ENCODE assay signal across 9 mouse cellular contexts in the genomic region with DNA sequence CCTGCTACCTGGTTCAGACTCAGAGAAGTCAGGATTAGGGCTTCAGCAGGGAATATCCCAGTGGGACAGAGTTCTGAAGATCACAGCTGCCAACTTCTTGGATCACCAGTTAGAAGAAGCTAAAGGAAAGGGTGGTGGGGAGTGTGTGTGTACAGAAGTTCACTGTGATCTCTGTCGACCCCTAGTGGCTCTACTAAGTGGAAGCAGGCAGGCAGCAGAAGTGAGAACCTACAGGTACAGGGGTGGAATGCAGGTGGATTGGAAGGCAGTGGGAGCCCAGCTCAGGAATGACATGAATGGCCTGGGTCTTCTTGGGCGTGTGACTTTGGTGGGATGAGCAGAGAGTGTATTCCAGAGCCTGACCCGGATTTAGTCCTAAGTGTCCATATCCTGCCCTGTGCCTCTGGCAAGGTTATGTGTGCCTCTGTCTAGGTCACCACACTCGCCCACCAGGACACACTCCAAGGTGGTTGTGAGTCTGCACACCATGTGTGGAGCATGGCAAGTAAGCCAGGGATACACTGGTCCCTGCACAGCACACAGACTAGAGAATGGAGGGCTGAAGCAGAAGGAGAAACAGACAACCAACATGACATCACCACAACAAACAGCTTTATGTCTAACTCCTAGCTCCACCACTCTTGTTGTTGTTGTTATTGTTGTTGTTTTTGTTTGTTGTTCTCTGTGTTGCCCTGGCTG. TPM values are rescaled to one million over a fixed set of nuclear protein-coding genes. Genes with fewer than 3 reads are reported as not detected.
A peak's percentile ranks its signal among the peaks of the same experiment; 100 is the strongest.
DNase-seq lines count a peak whose midpoint lies in the region; ATAC-seq and TF ChIP-seq lines count a peak whose summit lies in the region.
"Had no signal": no experiment of that assay in that cellular context is flagged by ENCODE, and none has a peak within 500 bp of the region (broad histone marks: within the 10 kb centered on the region; RNA-seq: fewer than 3 reads in every experiment).

No protein-coding gene starts in this region.

- no peak for TF ChIP-seq EP300 in liver, embryonic 14.5 days (IDR thresholded peaks at IDR 0.05; ENCODE audit: low read depth)

- no peak overlapping the region for H3K9ac ChIP-seq in hindbrain, embryonic 14.5 days
- H3K9ac ChIP-seq in liver, embryonic 14.5 days (replicated peaks) = no peak overlapping the region
- H3K9ac ChIP-seq: limb, embryonic 12.5 days had no signal

- no peak overlapping the region for H3K4me2 ChIP-seq in hindbrain, embryonic 14.5 days (replicated peaks)
- H3K4me2 ChIP-seq in liver, embryonic 14.5 days (ENCODE audit: low read depth) = no peak overlapping the region
- H3K4me2 ChIP-seq: limb, embryonic 12.5 days had no signal

- no peak for ATAC-seq in hindbrain, embryonic 14.5 days (ENCODE audit: low FRiP score)
- ATAC-seq in liver, embryonic 14.5 days (ENCODE audit: insufficient read depth) = no peak

- H3K27me3 ChIP-seq in testis, adult 2 months (ENCODE audit: control insufficient read depth, insufficient read depth, low read length) = no peaks in the 10 kb centered on the region
- no peaks in the 10 kb centered on the region for H3K27me3 ChIP-seq in hindbrain, embryonic 14.5 days (ENCODE audit: control insufficient read depth, insufficient read depth, low read length)
- H3K27me3 ChIP-seq in liver, embryonic 14.5 days (ENCODE audit: control insufficient read depth, insufficient read depth, low read length) = no peaks in the 10 kb centered on the region
- H3K27me3 ChIP-seq: limb, embryonic 12.5 days had no signal

- H3K4me3 ChIP-seq in testis, adult 2 months (ENCODE audit: control insufficient read depth, low read depth, low read length) = no peak overlapping the region
- H3K4me3 ChIP-seq in hindbrain, embryonic 14.5 days (replicated peaks; ENCODE audit: low read length) = no peak overlapping the region
- H3K4me3 ChIP-seq in liver, embryonic 14.5 days (ENCODE audit: insufficient read depth in 1 of 2, low read depth in 2 of 2, low read length in 2 of 2) = no peak overlapping the region
- H3K4me3 ChIP-seq: limb, embryonic 12.5 days had no signal

- peak; percentile 51; the same call in 1 of the 2 replicates for TF ChIP-seq CTCF in testis, adult 2 months (IDR thresholded peaks at IDR 0.05; ENCODE audit: control insufficient read depth, insufficient read depth, insufficient replicate concordance, low read depth, low read length)
- peak; percentile 81 for TF ChIP-seq CTCF in liver, embryonic 14.5 days (IDR thresholded peaks at IDR 0.05; ENCODE audit: low read depth)

- TF ChIP-seq POLR2A in testis, adult 2 months (IDR thresholded peaks at IDR 0.05; ENCODE audit: control insufficient read depth, low read depth, low read length) = no peak

- DNase-seq in cerebellum, adult 8-10 months = peak; percentile 15
- DNase-seq in cerebellum, adult 11 months = no peak
- DNase-seq in testis, postnatal 14 days (ENCODE audit: low spot score) = no peak
- peak; percentile 74 for DNase-seq in hindbrain, embryonic 14.5 days (ENCODE audit: low spot score)
- no peak for DNase-seq in liver, embryonic 14.5 days (ENCODE audit: low read depth in 3 of 3, low spot score in 3 of 3)
- DNase-seq in retina, postnatal 7 days (ENCODE audit: low read depth, low spot score) = peak; percentile 30
- no peak for DNase-seq in gastrocnemius, adult 18-20 months (ENCODE audit: low spot score)

- no peaks in the 10 kb centered on the region for H3K9me3 ChIP-seq in hindbrain, embryonic 14.5 days (ENCODE audit: control insufficient read depth, low read length)
- no peaks in the 10 kb centered on the region for H3K9me3 ChIP-seq in liver, embryonic 14.5 days (ENCODE audit: control insufficient read depth, low read length)
- H3K9me3 ChIP-seq: limb, embryonic 12.5 days had no signal

- peaks cover 5% of the 10 kb centered on the region for H3K4me1 ChIP-seq in testis, adult 2 months (ENCODE audit: control insufficient read depth, insufficient read depth, low read length)
- H3K4me1 ChIP-seq in hindbrain, embryonic 14.5 days (replicated peaks; ENCODE audit: control insufficient read depth, insufficient read depth, low read length) = no peaks in the 10 kb centered on the region
- peaks cover 0 to 2% of the 10 kb centered on the region in 2 experiments; a peak in 2 of 4 replicates for H3K4me1 ChIP-seq in liver, embryonic 14.5 days (replicated peaks; ENCODE audit: control insufficient read depth in 2 of 2, insufficient read depth in 2 of 2, low read length in 1 of 2)

- H3K27ac ChIP-seq in testis, adult 2 months (ENCODE audit: control insufficient read depth, insufficient read depth, low read depth, low read length) = peak overlapping the region; percentile 90
- no peak overlapping the region for H3K27ac ChIP-seq in hindbrain, embryonic 14.5 days
- H3K27ac ChIP-seq in liver, embryonic 14.5 days = no peak overlapping the region
- H3K27ac ChIP-seq: limb, embryonic 12.5 days had no signal

- WGBS in hindbrain, embryonic 14.5 days = 42% methylated on average over 4 of the region's 4 CpGs
- WGBS in liver, embryonic 14.5 days (ENCODE audit: insufficient replicate concordance) = 21% methylated on average over 4 of the region's 4 CpGs

- H3K36me3 ChIP-seq in testis, adult 2 months (ENCODE audit: control insufficient read depth, insufficient read depth, low read length) = no peaks in the 10 kb centered on the region
- no peaks in the 10 kb centered on the region for H3K36me3 ChIP-seq in hindbrain, embryonic 14.5 days (replicated peaks; ENCODE audit: control insufficient read depth, insufficient read depth)
- no peaks in the 10 kb centered on the region for H3K36me3 ChIP-seq in liver, embryonic 14.5 days (replicated peaks; ENCODE audit: control insufficient read depth, insufficient read depth, low read depth)

RNA-seq across cellular contexts. Expression of a gene that starts 31.9 kb away (rescaled TPM):
- polyA plus RNA-seq in testis, adult 2 months (2012; rRNA removed) = 2.7 and 4.1 TPM in 2 replicates
- polyA plus RNA-seq in hindbrain, embryonic 14.5 days (2014; fragmentation: Nextera tagmentation; extraction: Ambion mirVana) = 3.2 and 4.0 TPM in 2 replicates
- polyA plus RNA-seq in liver, embryonic 14.5 days (2012; rRNA removed) = 0.82 and 1.8 TPM in 2 replicates
- 1.6 and 2.5 TPM in 2 replicates for polyA plus RNA-seq in liver, embryonic 14.5 days (2014; fragmentation: Nextera tagmentation; extraction: Ambion mirVana)
- 1 to 10 TPM; 3.8 to 3.9 TPM for total RNA-seq in gastrocnemius, adult 18-20 months (2021)

Comparison
In these comparisons a context has a peak if more than half of its experiments do, and no peak if none do; other contexts are left out.
1. DNase-seq: peak in cerebellum, adult 8-10 months (single experiment), hindbrain, embryonic 14.5 days (single experiment) and retina, postnatal 7 days (single experiment); none in cerebellum, adult 11 months (single experiment), testis, postnatal 14 days (single experiment), liver, embryonic 14.5 days (0 of 3) and gastrocnemius, adult 18-20 months (single experiment).